Mouse (Mus musculus): ENCODE results near the gene Abhd16a. TPM values are rescaled to one million over a fixed set of nuclear protein-coding genes. Genes with fewer than 3 reads are reported as not detected.

Abhd16a gene
- polyA plus RNA-seq, 1 experiment, result 119 TPM

DNA sequence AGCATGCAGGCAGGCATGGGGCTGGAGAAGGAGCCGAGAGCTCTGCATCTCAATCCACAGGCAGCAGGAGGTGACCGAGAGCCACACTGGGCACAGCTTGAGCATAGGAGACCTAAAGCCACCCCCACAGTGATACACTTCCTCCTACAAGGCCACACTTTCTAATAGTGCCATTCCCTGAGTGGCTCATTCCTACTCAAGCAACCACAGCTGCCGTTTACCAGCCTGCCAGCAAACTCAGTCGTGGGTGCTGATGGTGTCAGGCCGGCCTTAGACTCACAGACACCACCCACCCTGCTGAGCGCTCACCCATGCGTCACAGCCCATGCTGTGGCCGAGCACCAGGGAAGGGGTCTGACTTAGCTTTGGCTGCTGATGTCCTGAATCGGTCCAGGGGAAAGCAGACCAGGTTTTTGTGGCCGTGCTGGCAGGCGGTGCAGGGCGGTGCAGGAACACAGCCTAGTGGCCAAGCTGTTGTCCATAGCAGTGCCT lies 8.1 kb downstream of the Abhd16a start:
- Histone ChIP-seq H3K4me3 (ENCODE audit: extremely low read depth, insufficient read depth, insufficient read length) (no peak overlapping the region), H3K27me3 (ENCODE audit: control insufficient read depth, insufficient read depth, low read length) (no peaks in the 10 kb centered on the region), H3K4me1 (ENCODE audit: control insufficient read depth, insufficient read depth, insufficient read length) (no peaks in the 10 kb centered on the region), H3K36me3 (ENCODE audit: control insufficient read depth, insufficient read depth, low read length) (peaks cover 51% of the 10 kb centered on the region), H3K27ac (ENCODE audit: insufficient read depth, low read length) (no peak overlapping the region)
- TF ChIP-seq POLR2A (IDR thresholded peaks at IDR 0.05; ENCODE audit: low read depth, low read length) (no peak), CTCF (IDR thresholded peaks at IDR 0.05; ENCODE audit: extremely low read depth, insufficient read depth, insufficient read length, insufficient replicate concordance) (no peak)
- DNase-seq (ENCODE audit: low read depth in 1 of 2, low spot score in 2 of 2), result no peak
- WGBS, result 92% methylated on average over 12 of the region's 12 CpGs

- DNase-seq (ENCODE audit: low read depth in 1 of 2, low spot score in 2 of 2), result no peak
- TF ChIP-seq POLR2A (IDR thresholded peaks at IDR 0.05; ENCODE audit: low read depth, low read length), result no peak
- no peak overlapping the region for H3K4me3 ChIP-seq (ENCODE audit: extremely low read depth, insufficient read depth, insufficient read length)
- WGBS, result 88% methylated on average over 10 of the region's 10 CpGs
- H3K4me1 ChIP-seq (ENCODE audit: control insufficient read depth, insufficient read depth, insufficient read length), result no peaks in the 10 kb centered on the region
- no peaks in the 10 kb centered on the region for H3K27me3 ChIP-seq (ENCODE audit: control insufficient read depth, insufficient read depth, low read length)
- H3K36me3 ChIP-seq (ENCODE audit: control insufficient read depth, insufficient read depth, low read length), result peaks cover 47% of the 10 kb centered on the region
- H3K27ac ChIP-seq (ENCODE audit: insufficient read depth, low read length), result no peak overlapping the region
Observed at GRCm38 (mm10) chr17:35100196-35100765, 11.2 kb downstream of the Abhd16a start.

DNA sequence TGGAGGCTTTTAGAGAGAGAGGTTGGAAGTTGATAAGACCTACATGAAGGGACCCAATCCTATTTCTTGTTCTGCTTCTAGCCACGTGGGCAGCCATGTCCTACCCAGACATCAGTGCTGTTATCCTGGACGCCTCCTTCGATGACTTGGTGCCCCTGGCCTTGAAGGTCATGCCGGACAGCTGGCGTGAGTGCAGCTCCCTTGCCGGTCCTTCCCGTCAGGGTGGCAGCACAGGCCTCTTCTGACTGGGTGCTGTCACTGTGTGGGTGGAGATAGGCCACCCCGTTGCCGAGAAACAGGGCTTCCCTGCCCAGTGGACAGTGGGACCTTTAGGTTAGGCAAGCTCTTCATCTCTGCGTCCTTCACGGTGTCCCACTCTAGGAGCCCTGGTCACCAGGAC lies 12.1 kb downstream of the Abhd16a start:
- Histone ChIP-seq H3K4me1 (ENCODE audit: control insufficient read depth, insufficient read depth, insufficient read length) (no peaks in the 10 kb centered on the region), H3K27me3 (ENCODE audit: control insufficient read depth, insufficient read depth, low read length) (no peaks in the 10 kb centered on the region), H3K36me3 (ENCODE audit: control insufficient read depth, insufficient read depth, low read length) (peaks cover 46% of the 10 kb centered on the region), H3K27ac (ENCODE audit: insufficient read depth, low read length) (no peak overlapping the region), H3K4me3 (ENCODE audit: extremely low read depth, insufficient read depth, insufficient read length) (no peak overlapping the region)
- 94% methylated on average over 11 of the region's 11 CpGs for WGBS
- no peak for TF ChIP-seq CTCF (IDR thresholded peaks at IDR 0.05; ENCODE audit: extremely low read depth, insufficient read depth, insufficient read length, insufficient replicate concordance)
- TF ChIP-seq POLR2A (IDR thresholded peaks at IDR 0.05; ENCODE audit: low read depth, low read length), result no peak
- DNase-seq (ENCODE audit: low read depth in 1 of 2, low spot score in 2 of 2), result no peak

DNA sequence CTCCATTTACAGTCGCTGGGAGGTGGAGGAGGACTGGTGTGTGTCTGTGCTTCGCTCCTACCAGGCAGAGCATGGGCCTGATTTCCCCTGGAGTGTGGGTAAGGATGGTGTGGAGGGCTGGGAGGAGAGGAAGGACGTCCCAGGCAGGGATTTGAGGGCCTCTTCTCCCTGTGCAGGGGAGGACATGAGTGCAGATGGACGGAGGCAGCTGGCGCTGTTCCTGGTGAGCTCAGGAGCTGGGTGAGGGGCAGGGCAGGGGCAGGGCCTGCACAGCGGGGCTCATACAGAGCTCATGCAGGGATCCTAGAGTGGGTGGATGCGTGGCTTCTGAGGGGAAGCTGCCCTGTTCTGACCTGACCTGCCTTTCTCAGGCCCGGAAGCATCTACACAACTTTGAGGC lies 13.2 kb downstream of the Abhd16a start:
- 88% methylated on average over 8 of the region's 8 CpGs for WGBS
- H3K36me3 ChIP-seq (ENCODE audit: control insufficient read depth, insufficient read depth, low read length), result peaks cover 36% of the 10 kb centered on the region
- H3K4me3 ChIP-seq (ENCODE audit: extremely low read depth, insufficient read depth, insufficient read length), result no peak overlapping the region
- DNase-seq (ENCODE audit: low read depth in 1 of 2, low spot score in 2 of 2), result no peak
- H3K27ac ChIP-seq (ENCODE audit: insufficient read depth, low read length), result no peak overlapping the region
- no peaks in the 10 kb centered on the region for H3K4me1 ChIP-seq (ENCODE audit: control insufficient read depth, insufficient read depth, insufficient read length)
- TF ChIP-seq POLR2A (IDR thresholded peaks at IDR 0.05; ENCODE audit: low read depth, low read length) (no peak), CTCF (IDR thresholded peaks at IDR 0.05; ENCODE audit: extremely low read depth, insufficient read depth, insufficient read length, insufficient replicate concordance) (no peak)
- H3K27me3 ChIP-seq (ENCODE audit: control insufficient read depth, insufficient read depth, low read length), result no peaks in the 10 kb centered on the region

- no peak for DNase-seq (ENCODE audit: low read depth in 1 of 2, low spot score in 2 of 2)
- H3K4me3 ChIP-seq (ENCODE audit: extremely low read depth, insufficient read depth, insufficient read length), result no peak overlapping the region
- H3K27me3 ChIP-seq (ENCODE audit: control insufficient read depth, insufficient read depth, low read length), result no peaks in the 10 kb centered on the region
- H3K27ac ChIP-seq (ENCODE audit: insufficient read depth, low read length), result no peak overlapping the region
- no peaks in the 10 kb centered on the region for H3K4me1 ChIP-seq (ENCODE audit: control insufficient read depth, insufficient read depth, insufficient read length)
- TF ChIP-seq POLR2A (IDR thresholded peaks at IDR 0.05; ENCODE audit: low read depth, low read length) (no peak), CTCF (IDR thresholded peaks at IDR 0.05; ENCODE audit: extremely low read depth, insufficient read depth, insufficient read length, insufficient replicate concordance) (no peak)
- peaks cover 34% of the 10 kb centered on the region for H3K36me3 ChIP-seq (ENCODE audit: control insufficient read depth, insufficient read depth, low read length)
- 69% methylated on average over 6 of the region's 6 CpGs for WGBS
Observed at GRCm38 (mm10) chr17:35103221-35103690, 14.2 kb downstream of the Abhd16a start.

DNA sequence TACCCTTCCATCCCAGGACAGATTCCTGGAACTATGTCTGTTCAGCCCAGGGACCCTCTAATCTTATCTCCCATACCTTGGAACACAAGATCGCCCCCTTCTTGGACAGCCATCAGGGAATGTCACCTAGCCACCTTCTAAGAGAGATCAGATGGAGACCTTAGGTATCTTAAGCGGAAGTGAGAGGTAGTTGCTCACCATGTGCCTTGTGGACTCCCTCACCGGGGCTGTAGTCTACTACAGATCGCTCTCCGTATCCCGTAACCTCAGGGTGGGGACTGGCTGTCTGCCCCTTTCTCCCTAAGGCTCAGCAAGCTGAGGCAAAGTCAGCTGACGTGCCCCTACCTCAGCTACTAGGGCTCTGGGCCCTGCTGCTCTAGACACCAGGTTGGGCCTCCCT lies 15.0 kb downstream of the Abhd16a start:
- Histone ChIP-seq H3K36me3 (ENCODE audit: control insufficient read depth, insufficient read depth, low read length) (peaks cover 28% of the 10 kb centered on the region), H3K4me3 (ENCODE audit: extremely low read depth, insufficient read depth, insufficient read length) (no peak overlapping the region), H3K4me1 (ENCODE audit: control insufficient read depth, insufficient read depth, insufficient read length) (no peaks in the 10 kb centered on the region), H3K27ac (ENCODE audit: insufficient read depth, low read length) (no peak overlapping the region), H3K27me3 (ENCODE audit: control insufficient read depth, insufficient read depth, low read length) (no peaks in the 10 kb centered on the region)
- DNase-seq (ENCODE audit: low read depth in 1 of 2, low spot score in 2 of 2), result no peak
- WGBS, result 89% methylated on average over 7 of the region's 7 CpGs
- no peak for TF ChIP-seq POLR2A (IDR thresholded peaks at IDR 0.05; ENCODE audit: low read depth, low read length)
- TF ChIP-seq CTCF (IDR thresholded peaks at IDR 0.05; ENCODE audit: extremely low read depth, insufficient read depth, insufficient read length, insufficient replicate concordance), result no peak

- no peak for DNase-seq (ENCODE audit: low read depth in 1 of 2, low spot score in 2 of 2)
- no peak for TF ChIP-seq POLR2A (IDR thresholded peaks at IDR 0.05; ENCODE audit: low read depth, low read length)
- TF ChIP-seq CTCF (IDR thresholded peaks at IDR 0.05; ENCODE audit: extremely low read depth, insufficient read depth, insufficient read length, insufficient replicate concordance), result no peak
- Histone ChIP-seq H3K27ac (ENCODE audit: insufficient read depth, low read length) (no peak overlapping the region), H3K36me3 (ENCODE audit: control insufficient read depth, insufficient read depth, low read length) (peaks cover 23% of the 10 kb centered on the region), H3K27me3 (ENCODE audit: control insufficient read depth, insufficient read depth, low read length) (no peaks in the 10 kb centered on the region), H3K4me1 (ENCODE audit: control insufficient read depth, insufficient read depth, insufficient read length) (no peaks in the 10 kb centered on the region), H3K4me3 (ENCODE audit: extremely low read depth, insufficient read depth, insufficient read length) (no peak overlapping the region)
- WGBS, result 79% methylated on average over 6 of the region's 6 CpGs
Observed at GRCm38 (mm10) chr17:35104754-35105153, 15.7 kb downstream of the Abhd16a start.
